Mouse (Mus musculus) liver, embryonic 12.5 days (tissue): ENCODE data around the gene Syf2. TPM values are rescaled to one million over a fixed set of nuclear protein-coding genes. Genes with fewer than 3 reads are reported as not detected.
"Not testable (repeated sequence)": the region's sequence is repeated elsewhere in the genome, so short reads cannot be mapped to it uniquely, and the experiment has no call there.

Experiments used
- ATAC-seq: fragments of 200-750 bp; cut with Nextera tagmentation; 2 replicates; pipeline ENCODE4 v1.8.0; 2017; ENCODE audit warnings: moderate number of reproducible peaks, mild to moderate bottlenecking, moderate library complexity
- H3K27ac ChIP-seq: fragments of 300-500 bp; sonication (generic); 2 replicates; pipeline ENCODE4 v1.5.1; 2016; ENCODE audit warnings: mild to moderate bottlenecking
- H3K27me3 ChIP-seq: fragments of 300-500 bp; sonication (generic); replicated peaks from 2 replicates; pipeline ENCODE4 v1.6.1; 2016; ENCODE audit warnings: mild to moderate bottlenecking, moderate library complexity
- H3K36me3 ChIP-seq: fragments of 300-500 bp; sonication (generic); 2 replicates; pipeline ENCODE4 v1.6.1; 2016; ENCODE audit warnings: mild to moderate bottlenecking, moderate library complexity
- H3K4me1 ChIP-seq: fragments of 300-500 bp; sonication (generic); 2 replicates; pipeline ENCODE4 v1.6.1; 2016
- H3K4me2 ChIP-seq: fragments of 300-500 bp; sonication (generic); 2 replicates; pipeline ENCODE4 v1.6.1; 2016; ENCODE audit warnings: mild to moderate bottlenecking, moderate library complexity
- H3K4me3 ChIP-seq: fragments of 300-500 bp; sonication (generic); 2 replicates; pipeline ENCODE4 v1.5.1; 2016; ENCODE audit warnings: mild to moderate bottlenecking, moderate library complexity
- H3K9ac ChIP-seq: fragments of 300-500 bp; sonication (generic); 2 replicates; pipeline ENCODE4 v1.6.1; 2016; ENCODE audit warnings: mild to moderate bottlenecking, moderate library complexity
- H3K9me3 ChIP-seq: fragments of 300-500 bp; sonication (generic); replicated peaks from 2 replicates; pipeline ENCODE4 v1.6.1; 2016; ENCODE audit warnings: mild to moderate bottlenecking, moderate library complexity
- WGBS: fragments of 180-500 bp; shearing (Covaris S2); methylation state at CpG from one replicate; pipeline ENCODE4 v1.1.7; 2016; ENCODE audit not compliant: insufficient replicate concordance; 5-methylcytosine and 5-hydroxymethylcytosine counted together
- polyA plus RNA-seq: library from polyadenylated mRNA; unstranded; fragments of >200 nt; fragmentation: Nextera tagmentation; extraction: Ambion mirVana; gene quantifications from 2 replicates; pipeline ENCODE4 v1.2.1, GENCODE M21; 2016

Gene Syf2
- 70.8 and 72.8 TPM in 2 replicates for polyA plus RNA-seq

GRCm38 (mm10) chr4:134930684-134931481 is at the start of gene Syf2:
Gene Syf2 (plus strand): TSS chr4:134930898.
- peaks cover 53% of the 10 kb centered on the region for H3K4me1 ChIP-seq
- H3K27me3 ChIP-seq = no peaks in the 10 kb centered on the region
- peak within 1 kb of the TSS; percentile 99 for H3K4me3 ChIP-seq
- H3K36me3 ChIP-seq = peaks cover 78% of the 10 kb centered on the region
- H3K9ac ChIP-seq = peak within 1 kb of the TSS; percentile 91
- H3K9me3 ChIP-seq = no peaks in the 10 kb centered on the region
- peak within 1 kb of the TSS; percentile 98 for H3K27ac ChIP-seq
- ATAC-seq = peak; percentile 94
- under 1% methylated on average over 68 of the region's 68 CpGs for WGBS
- peak within 1 kb of the TSS; percentile 72 for H3K4me2 ChIP-seq

DNA sequence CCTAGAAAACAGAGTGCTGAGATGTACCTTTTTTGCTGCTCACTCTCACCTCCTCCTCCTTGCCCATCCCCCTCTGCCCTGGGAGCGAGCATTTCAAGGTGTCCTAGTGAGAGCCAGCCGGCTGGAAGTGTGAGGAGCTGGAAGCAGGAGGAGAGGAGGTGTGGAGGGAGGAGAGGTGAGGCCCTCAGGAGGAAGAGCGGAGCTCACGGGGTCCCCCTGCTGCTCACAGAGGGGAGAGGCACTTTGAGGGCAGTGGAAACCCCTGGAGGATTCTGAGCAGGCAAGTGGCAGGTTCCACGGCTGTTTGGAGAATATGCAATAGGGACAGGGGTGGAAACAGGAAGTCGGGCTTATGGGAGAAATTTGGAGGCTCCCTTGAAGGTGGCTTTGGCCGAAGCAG is 47.4 kb upstream of the Syf2 start:
- H3K4me2 ChIP-seq = no peak overlapping the region
- no peak overlapping the region for H3K27ac ChIP-seq
- no peaks in the 10 kb centered on the region for H3K9me3 ChIP-seq
- 18% methylated on average over 7 of the region's 7 CpGs for WGBS
- no peaks in the 10 kb centered on the region for H3K27me3 ChIP-seq
- ATAC-seq = peak; percentile 53; the same call in 1 of the 2 replicates
- H3K4me1 ChIP-seq = peaks cover 28% of the 10 kb centered on the region
- H3K9ac ChIP-seq = no peak overlapping the region
- H3K4me3 ChIP-seq = no peak overlapping the region
- H3K36me3 ChIP-seq = peaks cover 98% of the 10 kb centered on the region

- Histone ChIP-seq H3K27me3 (no peaks in the 10 kb centered on the region), H3K9me3 (no peaks in the 10 kb centered on the region), H3K36me3 (peaks cover 98% of the 10 kb centered on the region), H3K4me2 (no peak overlapping the region), H3K27ac (no peak overlapping the region), H3K4me1 (peaks cover 22% of the 10 kb centered on the region), H3K9ac (no peak overlapping the region), H3K4me3 (no peak overlapping the region)
- ATAC-seq = no peak
- 83% methylated on average over 10 of the region's 10 CpGs for WGBS
Measured at GRCm38 (mm10) chr4:134883808-134884207, 46.9 kb upstream of the Syf2 start.

GRCm38 (mm10) chr4:134884364-134884763 is 46.3 kb upstream of the Syf2 start:
- Histone ChIP-seq H3K4me2 (no peak overlapping the region), H3K36me3 (peaks cover 98% of the 10 kb centered on the region), H3K4me3 (no peak overlapping the region), H3K27me3 (no peaks in the 10 kb centered on the region), H3K9ac (no peak overlapping the region), H3K27ac (no peak overlapping the region), H3K9me3 (no peaks in the 10 kb centered on the region), H3K4me1 (peaks cover 17% of the 10 kb centered on the region)
- no peak for ATAC-seq
- 92% methylated on average over 4 of the region's 4 CpGs for WGBS

DNA sequence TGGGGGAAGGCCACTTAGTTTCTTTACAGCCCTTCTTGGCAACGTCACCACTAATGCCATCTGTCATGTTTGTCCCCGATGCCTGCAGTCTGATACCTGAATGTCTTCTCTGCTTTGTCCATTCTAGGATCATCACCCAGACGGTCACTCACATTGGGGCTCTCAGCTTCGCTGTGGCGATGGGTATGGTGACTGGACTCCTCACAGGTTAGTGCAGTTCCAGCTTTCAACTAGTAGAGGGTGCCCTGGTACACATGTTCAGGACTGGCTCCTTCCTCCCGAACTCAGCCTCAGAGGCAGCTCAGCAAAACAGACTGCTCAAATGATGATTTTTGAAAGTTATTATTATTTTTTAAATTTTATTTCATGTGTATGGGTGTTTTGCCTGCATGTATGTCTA is 38.6 kb upstream of the Syf2 start:
- no peaks in the 10 kb centered on the region for H3K27me3 ChIP-seq
- H3K27ac ChIP-seq = no peak overlapping the region
- no peaks in the 10 kb centered on the region for H3K9me3 ChIP-seq
- no peaks in the 10 kb centered on the region for H3K4me1 ChIP-seq
- ATAC-seq = no peak
- H3K4me2 ChIP-seq = no peak overlapping the region
- H3K4me3 ChIP-seq = no peak overlapping the region
- peaks cover 100% of the 10 kb centered on the region for H3K36me3 ChIP-seq
- WGBS = 86% methylated on average over 6 of the region's 6 CpGs
- no peak overlapping the region for H3K9ac ChIP-seq

DNA sequence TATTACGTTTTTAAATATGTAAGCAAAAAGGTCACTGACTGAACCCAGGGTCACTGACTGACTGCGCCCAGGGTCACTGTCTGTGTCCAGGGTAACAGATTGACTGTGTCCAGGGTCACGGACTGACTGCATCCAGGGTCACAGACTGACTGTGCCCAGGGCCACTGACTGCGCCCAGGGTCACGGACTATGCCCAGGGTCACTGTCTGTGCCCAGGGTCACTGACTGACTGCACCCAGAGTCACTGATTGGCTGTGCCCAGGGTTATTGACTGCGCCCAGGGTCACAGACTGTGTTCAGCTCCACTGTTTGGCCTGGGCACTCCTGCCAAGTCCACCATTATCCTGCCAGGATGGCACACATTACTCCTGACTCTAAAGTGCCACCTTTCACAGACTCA is 33.4 kb upstream of the Syf2 start:
- Histone ChIP-seq H3K4me3 (no peak overlapping the region), H3K27ac (0 out of 2 replicates have a peak overlapping the region, but pooled peaks have one; percentile 25), H3K27me3 (no peaks in the 10 kb centered on the region), H3K4me1 (no peaks in the 10 kb centered on the region), H3K36me3 (peaks cover 100% of the 10 kb centered on the region), H3K4me2 (no peak overlapping the region), H3K9me3 (no peaks in the 10 kb centered on the region), H3K9ac (no peak overlapping the region)
- ATAC-seq = 0 out of 2 replicates have a peak, but pooled peaks have one; percentile 19
- WGBS = 93% methylated on average over 6 of the region's 6 CpGs

DNA sequence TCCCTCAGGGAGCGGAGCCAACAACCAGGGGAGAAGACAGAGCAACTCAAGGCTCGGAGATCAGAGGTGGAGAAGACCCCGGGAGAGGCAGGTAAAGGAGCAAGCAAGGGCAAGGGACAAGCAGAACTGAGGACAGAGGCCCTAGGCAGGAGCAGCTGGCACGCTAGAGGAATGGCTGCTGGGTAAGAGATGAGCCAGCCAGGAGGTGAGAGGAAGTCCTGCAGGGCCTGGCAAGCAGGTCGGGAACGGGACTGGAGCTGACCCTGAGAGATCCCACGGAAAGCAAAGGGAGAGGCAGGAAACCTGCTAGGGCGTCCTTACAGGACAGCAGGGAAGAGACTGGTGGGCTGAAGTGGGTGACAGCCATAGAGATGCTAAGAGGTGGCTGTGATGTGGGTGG is 29.6 kb upstream of the Syf2 start:
- Histone ChIP-seq H3K4me2 (no peak overlapping the region), H3K9me3 (no peaks in the 10 kb centered on the region), H3K9ac (no peak overlapping the region), H3K4me3 (no peak overlapping the region), H3K36me3 (peaks cover 100% of the 10 kb centered on the region), H3K27me3 (no peaks in the 10 kb centered on the region), H3K4me1 (no peaks in the 10 kb centered on the region), H3K27ac (no peak overlapping the region)
- ATAC-seq = no peak
- WGBS = 91% methylated on average over 8 of the region's 8 CpGs

DNA sequence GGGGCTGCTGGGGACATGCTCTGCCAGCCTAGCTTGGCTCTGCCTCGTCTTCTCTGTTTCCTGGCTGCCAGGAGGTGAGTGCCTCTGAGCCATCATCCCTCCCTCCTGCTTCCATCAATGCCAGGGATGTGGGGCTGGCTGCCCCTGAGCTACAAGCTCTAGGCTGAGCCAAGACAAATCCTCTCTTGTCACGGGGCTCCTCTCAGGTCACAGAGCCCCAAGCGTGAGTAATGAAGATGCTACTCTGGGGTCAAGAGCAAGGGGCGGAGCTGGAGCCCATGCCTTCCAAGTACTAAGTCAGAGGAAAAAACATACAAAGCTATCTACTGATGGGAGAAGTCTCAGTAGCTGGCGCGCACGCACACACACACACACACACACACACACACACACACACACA is 27.7 kb upstream of the Syf2 start:
- H3K36me3 ChIP-seq = peaks cover 100% of the 10 kb centered on the region
- WGBS = 80% methylated on average over 7 of the region's 7 CpGs
- no peaks in the 10 kb centered on the region for H3K9me3 ChIP-seq
- no peak overlapping the region for H3K4me2 ChIP-seq
- H3K4me1 ChIP-seq = peaks cover 8% of the 10 kb centered on the region
- no peak overlapping the region for H3K9ac ChIP-seq
- no peak overlapping the region for H3K4me3 ChIP-seq
- no peak for ATAC-seq
- H3K27me3 ChIP-seq = no peaks in the 10 kb centered on the region
- H3K27ac ChIP-seq = no peak overlapping the region

- ATAC-seq, H3K4me3 ChIP-seq, H3K9me3 ChIP-seq, H3K27me3 ChIP-seq, H3K27ac ChIP-seq, H3K9ac ChIP-seq, H3K4me2 ChIP-seq: not testable (repeated sequence)
- Histone ChIP-seq H3K4me1 (peaks cover 38% of the 10 kb centered on the region), H3K36me3 (peaks cover 67% of the 10 kb centered on the region)
- 94% methylated on average over 8 of the region's 8 CpGs for WGBS
Measured at GRCm38 (mm10) chr4:134911406-134911805, 19.3 kb upstream of the Syf2 start.

DNA sequence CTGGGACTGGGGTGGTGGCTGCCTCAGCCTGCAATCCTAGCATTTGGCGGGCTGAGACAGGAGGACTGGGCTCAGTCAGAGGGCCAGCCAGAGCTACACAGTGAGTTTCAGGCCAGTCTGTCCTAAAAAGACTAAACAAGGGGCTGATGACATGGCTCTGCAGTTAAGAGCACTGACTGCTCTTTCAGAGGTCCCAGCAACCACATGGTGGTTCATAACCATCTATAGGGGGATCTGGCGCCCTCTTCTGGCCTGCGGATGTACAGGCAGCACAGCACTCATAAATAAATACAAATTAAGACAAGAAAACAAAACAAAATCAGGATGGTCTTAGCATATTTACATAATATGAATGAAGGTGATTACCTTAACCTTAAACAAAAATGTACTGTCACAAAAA is 17.3 kb upstream of the Syf2 start:
- H3K36me3 ChIP-seq = peaks cover 47% of the 10 kb centered on the region
- H3K27me3 ChIP-seq = no peaks in the 10 kb centered on the region
- peak overlapping the region; percentile 76 for H3K4me3 ChIP-seq
- ATAC-seq = no peak
- H3K9me3 ChIP-seq = no peaks in the 10 kb centered on the region
- peaks cover 46% of the 10 kb centered on the region for H3K4me1 ChIP-seq
- peak overlapping the region; percentile 86 for H3K9ac ChIP-seq
- H3K4me2 ChIP-seq = peak overlapping the region; percentile 71
- 23% methylated on average over 3 of the region's 3 CpGs for WGBS
- H3K27ac ChIP-seq = peak overlapping the region; percentile 99; the same call in 1 of the 2 replicates

GRCm38 (mm10) chr4:134914122-134914863 is 16.4 kb upstream of the Syf2 start:
- H3K36me3 ChIP-seq = peaks cover 38% of the 10 kb centered on the region
- H3K9me3 ChIP-seq = no peaks in the 10 kb centered on the region
- H3K4me2 ChIP-seq = peak overlapping the region; percentile 71
- peak overlapping the region; percentile 99 for H3K27ac ChIP-seq
- H3K4me1 ChIP-seq = peaks cover 52% of the 10 kb centered on the region
- 1% methylated on average over 43 of the region's 43 CpGs for WGBS
- H3K27me3 ChIP-seq = no peaks in the 10 kb centered on the region
- H3K4me3 ChIP-seq = peak overlapping the region; percentile 76
- H3K9ac ChIP-seq = peak overlapping the region; percentile 86
- peak; percentile 81 for ATAC-seq

- peak within 1 kb of the TSS; percentile 86 for H3K9ac ChIP-seq
- peak within 1 kb of the TSS; percentile 76 for H3K4me3 ChIP-seq
- peak within 1 kb of the TSS; percentile 71 for H3K4me2 ChIP-seq
- peak; percentile 93 for ATAC-seq
- H3K4me1 ChIP-seq = peaks cover 58% of the 10 kb centered on the region
- under 1% methylated on average over 25 of the region's 25 CpGs for WGBS
- no peaks in the 10 kb centered on the region for H3K27me3 ChIP-seq
- no peaks in the 10 kb centered on the region for H3K9me3 ChIP-seq
- H3K36me3 ChIP-seq = peaks cover 33% of the 10 kb centered on the region
- H3K27ac ChIP-seq = peak within 1 kb of the TSS; percentile 99
Measured at GRCm38 (mm10) chr4:134914864-134915209, 15.9 kb upstream of the Syf2 start, which contains the start of gene Tmem50a. Gene Tmem50a (minus strand): TSS chr4:134915024.
